Mouse (Mus musculus) layer of hippocampus, postnatal 36 days (tissue): ENCODE measurements at regions not wholly inside any gene's neighbourhood (a gene's known extent, or its start where the extent isn't known, plus 50 kb on each side); places are given as distances from the start of the nearest gene placed in this dataset.
"Not testable (repeated sequence)": the region's sequence is repeated elsewhere in the genome, so short reads cannot be mapped to it uniquely, and the experiment has no call there.

Source experiments
- DNase-seq, 2 experiments: peaks; one replicate each; pipeline ENCODE4 v3.0.0; 2022

- peak; percentile 19 to 28 for DNase-seq
Observed at GRCm38 (mm10) chr1:18058211-18058971, 87.3 kb downstream of the Crisp4 start.

- peak in 1 of 2 experiments; percentile 7 for DNase-seq
Observed at GRCm38 (mm10) chr1:18057646-18058210, 88.0 kb downstream of the Crisp4 start.

GRCm38 (mm10) chr1:18057003-18057402 lies 88.7 kb downstream of the Crisp4 start:
- DNase-seq, result not testable (repeated sequence)

- DNase-seq, result no peak
Observed at GRCm38 (mm10) chr1:18030226-18030625, 115.5 kb downstream of the Crisp4 start.

GRCm38 (mm10) chr1:18012941-18013340 lies 132.8 kb downstream of the Crisp4 start:
- DNase-seq, result not testable (repeated sequence)

- peak in 1 of 2 experiments; percentile 11 for DNase-seq
Observed at GRCm38 (mm10) chr1:17980604-17981003, 165.1 kb downstream of the Crisp4 start.

- no peak for DNase-seq
Observed at GRCm38 (mm10) chr1:17978086-17978485, 167.6 kb downstream of the Crisp4 start.

GRCm38 (mm10) chr1:17956881-17957280 lies 188.8 kb downstream of the Crisp4 start:
- not testable (repeated sequence) for DNase-seq

GRCm38 (mm10) chr1:17932108-17932810 lies 213.4 kb downstream of the Crisp4 start:
- DNase-seq, result not testable (repeated sequence)
